Mouse (Mus musculus) erythroblast, adult 5-6 weeks (primary cell): ENCODE measurements around the gene Sh3kbp1. TPM values are rescaled to one million over a fixed set of nuclear protein-coding genes. Genes with fewer than 3 reads are reported as not detected.

Experiments used
- ATAC-seq: replicated peaks from 2 replicates; pipeline ENCODE4 v1.8.0; 2016; ENCODE audit warnings: moderate number of reproducible peaks, mild to moderate bottlenecking, moderate TSS enrichment, inconsistent platforms; ENCODE audit not compliant: poor library complexity, low FRiP score, severe bottlenecking
- total RNA-seq, 2 experiments: library from RNA; stranded (forward) in 1 of 2; stranded (reverse) in 1 of 2; fragments of 150-400 nt in 1 of 2; fragments of 200-764, 138-1000 nt in 1 of 2; gene quantifications; 2 replicates each; pipeline versions ENCODE4 v1.2.3 to v1.2.4; 2015 to 2017; ENCODE audit warnings: low replicate concordance in 2 of 2

Gene Sh3kbp1
- total RNA-seq, 2 experiments from 2014 or later = 24.8 to 37.1 TPM

DNA sequence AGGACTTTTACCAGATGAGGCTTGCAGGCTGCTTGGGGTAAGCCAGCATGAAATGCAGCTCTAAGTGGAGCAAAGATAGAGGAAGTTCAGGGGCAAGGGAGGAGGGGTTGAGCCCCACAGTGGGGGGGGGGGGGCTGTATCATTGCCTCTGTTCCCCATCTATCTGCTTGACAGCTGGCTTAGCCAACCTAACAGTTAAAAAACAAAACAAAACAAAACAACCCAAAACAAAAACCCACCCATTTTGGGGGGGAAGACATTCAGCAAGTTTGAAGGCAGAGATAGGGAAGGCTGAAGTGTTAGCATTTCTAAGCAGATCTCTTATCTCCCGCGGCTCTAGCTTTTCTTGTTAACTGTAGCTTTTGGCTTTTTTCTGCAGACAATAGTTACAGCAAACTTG is 49.2 kb downstream of the Sh3kbp1 start:
- ATAC-seq = no peak

- ATAC-seq = no peak
Measured at GRCm38 (mm10) chrX:159677585-159678319, 50.7 kb downstream of the Sh3kbp1 start.

GRCm38 (mm10) chrX:159678320-159678835 is 51.3 kb downstream of the Sh3kbp1 start:
- ATAC-seq = no peak

DNA sequence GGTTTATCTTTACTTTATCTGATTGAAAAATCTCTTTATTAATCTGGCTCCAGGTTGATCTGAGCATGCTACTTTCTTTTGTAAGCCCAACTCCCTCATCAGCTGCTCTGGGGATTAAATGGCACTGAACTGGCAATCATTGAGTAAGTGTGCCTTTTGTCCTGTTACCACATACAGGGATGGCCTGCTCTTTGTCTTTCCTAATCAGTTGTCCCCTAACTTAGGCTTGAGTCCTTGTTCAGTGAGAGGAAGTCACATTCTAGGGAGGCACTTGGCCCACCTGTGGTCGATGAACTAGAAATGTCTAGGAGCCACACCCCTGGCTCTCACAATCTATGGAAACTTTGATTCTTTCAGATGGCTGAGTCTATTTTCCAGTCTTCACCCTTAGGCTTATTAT is 58.4 kb downstream of the Sh3kbp1 start:
- no peak for ATAC-seq

GRCm38 (mm10) chrX:159686850-159687249 is 59.8 kb downstream of the Sh3kbp1 start:
- no peak for ATAC-seq

- ATAC-seq = no peak
Measured at GRCm38 (mm10) chrX:159688698-159689097, 61.6 kb downstream of the Sh3kbp1 start.

GRCm38 (mm10) chrX:159689785-159690416 is 62.8 kb downstream of the Sh3kbp1 start:
- no peak for ATAC-seq

GRCm38 (mm10) chrX:159693126-159693525 is 66.1 kb downstream of the Sh3kbp1 start:
- ATAC-seq = no peak

DNA sequence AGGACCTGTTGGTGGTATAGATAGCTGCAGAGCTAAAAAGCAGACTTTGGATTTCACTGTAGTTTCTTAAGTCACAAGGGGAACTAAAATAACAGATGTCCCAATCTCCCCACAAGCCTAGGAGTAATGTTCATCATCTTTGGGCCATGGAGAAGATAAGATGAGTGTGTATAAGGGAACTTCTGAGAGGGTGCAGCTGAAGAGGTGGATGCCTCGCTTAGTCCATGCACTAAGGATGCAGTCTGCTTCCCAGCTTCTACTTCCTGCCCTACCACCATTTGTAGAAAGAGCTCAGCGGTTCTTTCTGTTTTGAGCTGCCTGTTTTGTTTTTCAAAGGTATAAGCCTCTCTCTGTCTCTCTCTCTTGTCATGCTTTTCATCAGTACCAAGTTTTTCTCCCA is 69.5 kb downstream of the Sh3kbp1 start:
- no peak for ATAC-seq

DNA sequence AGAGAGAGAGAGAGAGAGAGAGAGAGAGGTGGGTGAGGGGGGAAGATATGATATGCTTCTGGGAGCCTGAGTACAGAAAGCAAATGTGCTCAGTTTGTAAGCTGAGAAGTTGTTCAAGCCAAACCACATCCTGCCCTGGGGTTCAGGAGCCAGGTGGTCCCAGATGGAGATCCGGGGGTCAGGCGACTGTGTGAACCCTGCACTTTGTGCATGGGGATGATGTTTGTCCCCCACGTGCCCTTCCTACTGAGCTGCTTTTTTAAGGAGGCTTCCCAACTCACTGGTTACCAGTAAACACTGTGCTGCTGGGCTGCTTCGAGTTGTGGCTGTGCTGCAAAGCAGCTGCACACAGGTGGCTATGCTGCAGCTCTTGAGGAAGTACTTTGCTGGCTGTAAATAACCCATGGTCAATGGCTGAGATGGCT is 70.0 kb downstream of the Sh3kbp1 start:
- no peak for ATAC-seq

DNA sequence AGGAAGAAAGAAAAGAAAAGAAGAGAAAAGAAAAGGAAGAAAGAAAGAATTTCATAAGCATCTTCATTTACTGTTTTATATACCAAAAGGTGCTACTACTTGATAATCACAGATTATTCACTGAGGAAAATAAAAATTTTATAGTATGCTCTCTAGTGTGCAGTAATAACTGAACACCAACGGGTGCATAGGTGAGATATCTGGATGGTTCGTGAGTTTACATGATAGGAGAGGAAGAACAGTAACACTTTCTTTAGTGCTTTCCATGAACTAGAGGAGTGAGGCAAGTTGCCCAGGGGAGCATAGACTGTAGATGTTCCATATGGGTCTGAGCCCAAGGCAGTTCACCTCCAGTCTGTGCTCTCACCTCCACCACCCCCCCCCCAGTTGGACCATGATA is 75.8 kb downstream of the Sh3kbp1 start:
- no peak for ATAC-seq

DNA sequence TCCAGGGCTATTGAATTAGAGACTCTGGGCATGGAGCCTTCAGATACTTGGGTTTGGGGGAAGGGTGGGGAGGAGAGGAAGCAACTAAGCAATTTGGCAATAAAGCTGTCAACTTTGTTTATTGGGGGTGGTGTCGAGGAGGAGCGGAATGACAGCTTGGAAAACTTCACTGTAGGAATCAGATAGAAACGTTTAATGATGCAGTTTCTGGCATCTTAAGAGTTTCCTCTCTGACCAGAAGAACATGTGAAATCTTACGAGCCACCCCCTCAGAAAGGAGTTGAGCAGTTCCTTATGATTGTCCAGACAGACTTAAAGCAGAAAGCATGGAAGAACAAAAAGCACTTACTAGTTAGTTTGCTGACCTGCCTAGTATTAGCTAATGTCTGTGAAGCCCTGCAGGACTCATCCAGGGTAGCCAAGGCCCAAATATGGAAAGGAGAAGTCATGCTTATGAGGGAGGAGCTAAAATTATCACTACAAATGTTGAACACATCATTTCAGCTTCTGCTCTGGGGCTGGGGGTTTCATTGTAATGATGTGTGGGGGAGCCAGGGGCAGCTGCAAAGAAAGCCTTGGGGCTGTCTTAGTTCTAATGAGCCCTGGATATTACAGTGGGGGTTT is 77.4 kb downstream of the Sh3kbp1 start:
- ATAC-seq = no peak

- ATAC-seq = no peak
Measured at GRCm38 (mm10) chrX:159705412-159705811, 78.3 kb downstream of the Sh3kbp1 start.

- no peak for ATAC-seq
Measured at GRCm38 (mm10) chrX:159708076-159708830, 81.2 kb downstream of the Sh3kbp1 start.

GRCm38 (mm10) chrX:159709296-159709695 is 82.2 kb downstream of the Sh3kbp1 start:
- no peak for ATAC-seq

- no peak for ATAC-seq
Measured at GRCm38 (mm10) chrX:159711070-159712029, 84.3 kb downstream of the Sh3kbp1 start.

DNA sequence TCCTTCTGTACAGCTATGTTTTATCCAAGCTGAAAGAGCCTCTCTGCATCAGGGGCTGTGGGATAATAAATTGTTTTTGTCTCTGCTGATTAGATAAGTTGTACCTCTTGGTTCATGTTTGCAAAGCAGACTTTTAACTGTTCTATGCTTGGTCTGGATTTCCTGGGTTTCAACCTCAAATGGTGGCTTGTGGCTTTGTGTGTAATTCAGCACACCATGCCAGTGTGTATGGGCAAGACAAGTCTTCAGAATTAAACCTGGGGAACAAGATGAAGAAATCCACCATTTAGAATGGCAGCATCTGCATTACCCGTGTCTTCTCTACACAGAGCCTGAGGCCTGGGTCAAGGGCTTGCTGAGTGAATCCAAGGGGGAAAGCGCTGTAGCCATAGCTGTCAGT is 86.1 kb downstream of the Sh3kbp1 start:
- no peak for ATAC-seq

DNA sequence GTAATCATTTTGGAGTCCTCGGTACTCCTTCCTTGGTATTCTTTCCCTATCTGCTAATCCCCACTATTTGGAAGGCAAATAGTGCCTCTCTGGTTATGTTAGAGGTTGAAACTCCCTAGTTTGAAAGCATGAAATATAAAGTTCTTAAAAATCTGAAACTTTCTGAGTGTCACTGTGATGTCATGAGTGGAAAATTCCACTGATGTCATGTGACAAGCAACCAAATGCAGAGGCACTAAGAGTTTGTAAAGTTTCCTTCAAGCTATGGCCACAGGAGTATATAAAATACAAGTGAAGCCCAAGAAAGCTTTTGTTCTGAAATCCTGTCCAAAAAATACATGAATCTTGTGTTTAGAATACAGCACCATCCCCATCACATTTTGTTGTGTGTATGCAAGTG is 94.3 kb downstream of the Sh3kbp1 start:
- no peak for ATAC-seq

DNA sequence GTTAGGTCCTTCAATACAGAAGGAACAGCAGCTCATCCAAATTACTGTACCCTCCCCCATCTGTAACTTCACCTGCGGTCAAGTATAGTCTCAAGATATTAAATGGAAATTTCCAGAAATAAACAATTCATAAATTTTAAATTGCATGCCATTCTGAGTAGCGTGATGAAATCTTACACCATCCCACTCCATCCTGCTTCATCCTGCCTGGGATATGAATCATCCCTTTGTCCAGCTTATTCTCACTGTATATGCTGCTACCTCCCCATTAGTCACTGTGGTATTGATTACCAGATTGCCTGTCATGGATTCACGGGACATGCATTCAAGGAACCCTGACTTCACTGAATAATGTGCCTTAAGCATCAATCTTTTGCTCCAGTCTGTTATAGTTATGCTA is 104.3 kb downstream of the Sh3kbp1 start:
- no peak for ATAC-seq
